Comparison of ENCODE assay signal across 8 mouse cellular contexts in the genomic region with DNA sequence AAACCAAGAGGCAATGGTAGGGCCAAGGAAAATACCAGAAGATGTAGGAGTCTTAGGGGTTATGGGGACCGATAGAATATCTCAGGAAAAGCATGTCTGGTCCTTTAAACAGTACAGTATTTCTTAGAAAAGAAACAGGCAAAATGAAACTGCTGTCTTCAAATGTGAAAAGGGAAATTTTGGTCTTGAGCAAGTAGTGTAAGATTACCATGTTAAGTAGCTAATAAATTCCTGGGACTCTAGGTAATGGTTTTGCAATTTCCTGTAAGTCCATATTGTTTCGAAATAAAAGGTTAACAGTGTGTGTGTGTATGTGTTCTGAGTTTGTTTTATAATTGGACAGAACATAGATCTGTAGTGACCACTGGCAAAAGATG. TPM values are rescaled to one million over a fixed set of nuclear protein-coding genes. Genes with fewer than 3 reads are reported as not detected.
DNase-seq lines count a peak whose midpoint lies in the region; ATAC-seq and TF ChIP-seq lines count a peak whose summit lies in the region.

No protein-coding gene starts in this region.

- DNase-seq in gastrocnemius, adult 2 months = no peak
- no peak for DNase-seq in gastrocnemius, adult 18-20 months (ENCODE audit: low spot score)
- no peak for DNase-seq in forebrain, embryonic 14.5 days (ENCODE audit: low spot score)
- DNase-seq in stomach, postnatal 0 days (ENCODE audit: low spot score) = no peak
- no peak for DNase-seq in adrenal gland, postnatal 14 days
- DNase-seq in gastrocnemius, postnatal 14 days = no peak

- TF ChIP-seq EP300 in ES-Bruce4 (IDR thresholded peaks at IDR 0.05; ENCODE audit: insufficient read depth, low read depth, low read length) = no peak
- TF ChIP-seq EP300 in stomach, postnatal 0 days (optimal IDR thresholded peaks at IDR 0.05) = no peak

- H3K9me3 ChIP-seq in ES-Bruce4 (replicated peaks; ENCODE audit: control insufficient read depth, insufficient read depth, low read length, poor library complexity, severe bottlenecking) = no peaks in the 10 kb centered on the region
- H3K9me3 ChIP-seq in forebrain, embryonic 14.5 days (replicated peaks; ENCODE audit: control insufficient read depth, low read length) = no peaks in the 10 kb centered on the region
- no peaks in the 10 kb centered on the region for H3K9me3 ChIP-seq in liver, embryonic 12.5 days (replicated peaks)
- H3K9me3 ChIP-seq in stomach, postnatal 0 days (ENCODE audit: control insufficient read depth, low read length) = no peaks in the 10 kb centered on the region

- H3K4me3 ChIP-seq in gastrocnemius, adult 2 months = peak overlapping the region; percentile 96
- H3K4me3 ChIP-seq in ES-Bruce4 (ENCODE audit: low read depth, low read length) = no peak overlapping the region
- H3K4me3 ChIP-seq in forebrain, embryonic 14.5 days (ENCODE audit: low read depth, low read length) = peak overlapping the region; percentile 71
- H3K4me3 ChIP-seq in liver, embryonic 12.5 days = peak overlapping the region; percentile 67
- H3K4me3 ChIP-seq in stomach, postnatal 0 days (ENCODE audit: low read depth, low read length) = peak overlapping the region; percentile 69

- H3K4me2 ChIP-seq in forebrain, embryonic 14.5 days (ENCODE audit: low read length) = peak overlapping the region; percentile 50
- peak overlapping the region; percentile 73 for H3K4me2 ChIP-seq in liver, embryonic 12.5 days
- peak overlapping the region; percentile 60 for H3K4me2 ChIP-seq in stomach, postnatal 0 days (replicated peaks; ENCODE audit: low read depth)

- H3K27me3 ChIP-seq in ES-Bruce4 (ENCODE audit: control insufficient read depth, insufficient read depth, low read length, poor library complexity, severe bottlenecking) = no peaks in the 10 kb centered on the region
- H3K27me3 ChIP-seq in forebrain, embryonic 14.5 days (replicated peaks; ENCODE audit: control insufficient read depth, insufficient read depth, low read length) = no peaks in the 10 kb centered on the region
- H3K27me3 ChIP-seq in liver, embryonic 12.5 days (replicated peaks) = no peaks in the 10 kb centered on the region
- H3K27me3 ChIP-seq in stomach, postnatal 0 days (ENCODE audit: control insufficient read depth, insufficient read depth, low read length) = no peaks in the 10 kb centered on the region

- peak; percentile 8 for ATAC-seq in forebrain, embryonic 14.5 days
- ATAC-seq in liver, embryonic 12.5 days = no peak
- ATAC-seq in stomach, postnatal 0 days (ENCODE audit: low FRiP score, low TSS enrichment) = peak; percentile 13; the same call in 1 of the 2 replicates

- no peak for TF ChIP-seq CTCF in gastrocnemius, adult 2 months (IDR thresholded peaks at IDR 0.05)
- no peak for TF ChIP-seq CTCF in ES-Bruce4 (IDR thresholded peaks at IDR 0.05; ENCODE audit: low read depth, low read length)
- TF ChIP-seq CTCF in stomach, postnatal 0 days (IDR thresholded peaks at IDR 0.05; ENCODE audit: low read depth) = no peak

- no peak for TF ChIP-seq POLR2A in ES-Bruce4 (IDR thresholded peaks at IDR 0.05; ENCODE audit: insufficient read depth, low read length)

- WGBS in forebrain, embryonic 14.5 days = 89% methylated on average over 2 of the region's 2 CpGs
- 56% methylated on average over 2 of the region's 2 CpGs for WGBS in liver, embryonic 12.5 days (ENCODE audit: insufficient replicate concordance)
- WGBS in stomach, postnatal 0 days = 60% methylated on average over 2 of the region's 2 CpGs

- intact Hi-C loops in gastrocnemius, adult 2 months (cut with DNase I) = loop anchor here (5.0 to 10.0 kb wide), 4 partner anchors 140 to 410 kb away; partner anchors contain the start of genes Rps23 and Ssbp2
- intact Hi-C loops in gastrocnemius, postnatal 14 days (cut with DNase I; ENCODE audit: low total_unique reads) = loop anchor here (10.0 kb wide), 1 partner anchor 140 kb away; no protein-coding TSS in a partner anchor

- peak overlapping the region; percentile 99 for H3K27ac ChIP-seq in gastrocnemius, adult 2 months
- H3K27ac ChIP-seq in ES-Bruce4 (ENCODE audit: insufficient read depth, low read length) = peak overlapping the region; percentile 92
- H3K27ac ChIP-seq in forebrain, embryonic 14.5 days (ENCODE audit: low read depth, low read length) = peak overlapping the region; percentile 90; the same call in 1 of the 2 replicates
- H3K27ac ChIP-seq in liver, embryonic 12.5 days = no peak overlapping the region
- H3K27ac ChIP-seq in stomach, postnatal 0 days (replicated peaks) = peak overlapping the region; percentile 94

- no peaks in the 10 kb centered on the region for H3K4me1 ChIP-seq in ES-Bruce4 (ENCODE audit: control insufficient read depth, insufficient read depth, low read length)
- H3K4me1 ChIP-seq in forebrain, embryonic 14.5 days (ENCODE audit: control insufficient read depth, insufficient read depth, low read length) = peaks cover 4% of the 10 kb centered on the region; the same call in 1 of the 2 replicates
- H3K4me1 ChIP-seq in liver, embryonic 12.5 days = peaks cover 20% of the 10 kb centered on the region
- H3K4me1 ChIP-seq in stomach, postnatal 0 days (replicated peaks; ENCODE audit: control insufficient read depth, insufficient read depth) = peaks cover 2% of the 10 kb centered on the region; the same call in 1 of the 2 replicates

- H3K9ac ChIP-seq in ES-Bruce4 (ENCODE audit: low read depth, poor library complexity, severe bottlenecking) = peak overlapping the region; percentile 49
- H3K9ac ChIP-seq in forebrain, embryonic 14.5 days (ENCODE audit: low read length) = peak overlapping the region; percentile 88
- peak overlapping the region; percentile 75 for H3K9ac ChIP-seq in liver, embryonic 12.5 days
- no peak overlapping the region; the same call in 1 of the 2 replicates for H3K9ac ChIP-seq in stomach, postnatal 0 days (ENCODE audit: low read length)

- no peaks in the 10 kb centered on the region for H3K36me3 ChIP-seq in ES-Bruce4 (ENCODE audit: control insufficient read depth, insufficient read depth, low read length, poor library complexity, severe bottlenecking)
- no peaks in the 10 kb centered on the region for H3K36me3 ChIP-seq in forebrain, embryonic 14.5 days (ENCODE audit: control insufficient read depth, insufficient read depth, low read length)
- no peaks in the 10 kb centered on the region for H3K36me3 ChIP-seq in liver, embryonic 12.5 days
- H3K36me3 ChIP-seq in stomach, postnatal 0 days (ENCODE audit: control insufficient read depth, insufficient read depth, low read length) = no peaks in the 10 kb centered on the region

RNA-seq across cellular contexts. Expression of gene Atg10, which starts 0.7 kb away (rescaled TPM):
- total RNA-seq in gastrocnemius, adult 2 months (2021) = 10 to 100 TPM in 1 of 2 experiments, 1 to 10 TPM in 1; 9.6 to 14.9 TPM
- 10 to 100 TPM; 11.3 to 13.9 TPM for total RNA-seq in gastrocnemius, adult 18-20 months (2021)
- polyA plus RNA-seq in ES-Bruce4 (2011; ENCODE audit: insufficient read depth, insufficient read length, low read depth, missing spikeins) = 2.1 and 3.1 TPM in 2 replicates
- polyA plus RNA-seq in forebrain, embryonic 14.5 days (2014; fragmentation: Nextera tagmentation; extraction: Ambion mirVana) = 14.1 and 15.4 TPM in 2 replicates
- polyA plus RNA-seq in liver, embryonic 12.5 days (2016; fragmentation: Nextera tagmentation; extraction: Ambion mirVana) = 4.7 TPM in 2 replicates
- 14.4 and 16.2 TPM in 2 replicates for polyA plus RNA-seq in stomach, postnatal 0 days (2015; fragmentation: Nextera tagmentation; extraction: Ambion mirVana)
- 13.7 and 18.2 TPM in 2 replicates for total RNA-seq in adrenal gland, postnatal 14 days (2021)
- 10 to 100 TPM; 12.5 TPM for total RNA-seq in gastrocnemius, postnatal 14 days (2021)
